20 mouse cellular contexts compared by ENCODE assay signal in genomic region chr14:118710945-118711344, GRCm38 (mm10). TPM values are rescaled to one million over a fixed set of nuclear protein-coding genes. Genes with fewer than 3 reads are reported as not detected.
DNase-seq lines count a peak whose midpoint lies in the region; TF ChIP-seq lines count a peak whose summit lies in the region.
"Had no signal": no experiment of that assay in that cellular context is flagged by ENCODE, and none has a peak within 500 bp of the region (broad histone marks: within the 10 kb centered on the region; RNA-seq: fewer than 3 reads in every experiment).

No protein-coding gene starts in this region.

- DNase-seq in gastrocnemius, adult 2 months: no peak
- DNase-seq in gastrocnemius, postnatal 25 days: no peak
- peak; percentile 92 for DNase-seq in liver, adult 2 months (ENCODE audit: extremely low read depth, low read depth, low spot score)
- no peak for DNase-seq in liver
- DNase-seq in ES-E14 (ENCODE audit: low read depth, low spot score): no peak
- no peak for DNase-seq in embryo, embryonic 11 days
- DNase-seq in thymus, adult 2 months: no peak
- DNase-seq: adrenal gland, adult 8-10 months; B cell, adult 2 months; cerebellum, adult 11-12 months; cerebellum, adult 9-10 months; cerebellum, postnatal 25 days; forebrain, postnatal 0 days; gastrocnemius, postnatal 36 days; heart, adult 11 months; heart, postnatal 10 days; heart, postnatal 4 days had no signal

- H3K79me2 ChIP-seq in liver, adult 2 months (ENCODE audit: control insufficient read depth, insufficient read depth, low read length): no peaks in the 10 kb centered on the region

- no peak for TF ChIP-seq CTCF in gastrocnemius, adult 2 months (IDR thresholded peaks at IDR 0.05)
- no peak for TF ChIP-seq CTCF in liver, adult 2 months (IDR thresholded peaks at IDR 0.05; ENCODE audit: low read depth, low read length)
- TF ChIP-seq CTCF in thymus, adult 2 months (IDR thresholded peaks at IDR 0.05; ENCODE audit: borderline replicate concordance, control insufficient read depth, extremely low read depth, insufficient read depth, low read length, poor library complexity): no peak

- H3K36me3 ChIP-seq in liver, adult 2 months (ENCODE audit: control insufficient read depth, insufficient read depth, low read length): no peaks in the 10 kb centered on the region
- H3K36me3 ChIP-seq in ES-E14 (ENCODE audit: control insufficient read depth, insufficient read depth, low read length, poor library complexity, severe bottlenecking): no peaks in the 10 kb centered on the region
- H3K36me3 ChIP-seq in thymus, adult 2 months (ENCODE audit: control insufficient read depth, insufficient read depth, low read length): no peaks in the 10 kb centered on the region
- H3K36me3 ChIP-seq: embryonic facial prominence, embryonic 13.5 days; hindbrain, embryonic 12.5 days had no signal

- no peaks in the 10 kb centered on the region for H3K9me3 ChIP-seq in ES-E14 (ENCODE audit: control insufficient read depth, insufficient read depth, low read depth, low read length)
- H3K9me3 ChIP-seq: embryonic facial prominence, embryonic 13.5 days; forebrain, embryonic 13.5 days; hindbrain, embryonic 12.5 days had no signal

- H3K27me3 ChIP-seq in liver, adult 2 months (ENCODE audit: control insufficient read depth, insufficient read depth, low read length): no peaks in the 10 kb centered on the region
- H3K27me3 ChIP-seq in thymus, adult 2 months (ENCODE audit: control insufficient read depth, insufficient read depth, low read length): no peaks in the 10 kb centered on the region

- peak overlapping the region; percentile 96 for H3K27ac ChIP-seq in gastrocnemius, adult 2 months
- H3K27ac ChIP-seq in liver, adult 2 months (replicated peaks; ENCODE audit: insufficient read depth, low read depth, low read length): no peak overlapping the region
- 0 out of 2 replicates have a peak overlapping the region, but pooled peaks have one; percentile 41 for H3K27ac ChIP-seq in ES-E14 (ENCODE audit: insufficient read depth, low read depth, low read length, poor library complexity, severe bottlenecking)
- H3K27ac ChIP-seq in thymus, adult 2 months (ENCODE audit: control insufficient read depth, insufficient read depth, low read length): no peak overlapping the region
- H3K27ac ChIP-seq: embryonic facial prominence, embryonic 13.5 days; forebrain, embryonic 13.5 days; hindbrain, embryonic 12.5 days had no signal

- H3K4me3 ChIP-seq in gastrocnemius, adult 2 months: no peak overlapping the region
- no peak overlapping the region for H3K4me3 ChIP-seq in liver, adult 2 months (ENCODE audit: insufficient read depth, low read depth, low read length)
- no peak overlapping the region for H3K4me3 ChIP-seq in ES-E14 (ENCODE audit: insufficient read depth in 1 of 2, low read depth in 1 of 2, low read length in 2 of 2, poor library complexity in 1 of 2, severe bottlenecking in 1 of 2)
- H3K4me3 ChIP-seq in thymus, adult 2 months (ENCODE audit: control insufficient read depth, insufficient read depth, low read length): no peak overlapping the region
- H3K4me3 ChIP-seq: embryonic facial prominence, embryonic 13.5 days; forebrain, embryonic 13.5 days; hindbrain, embryonic 12.5 days had no signal

- in situ Hi-C loops in ES-E14 (cut with MboI; ENCODE audit: low sequenced_read_pairs in 2 of 2, unreplicated experiment in 2 of 2): no loop called here

- H3K4me1 ChIP-seq in liver, adult 2 months (ENCODE audit: control insufficient read depth, insufficient read depth, low read length): peaks cover 21% of the 10 kb centered on the region
- H3K4me1 ChIP-seq in ES-E14 (ENCODE audit: control insufficient read depth in 2 of 2, insufficient read depth in 2 of 2, low read length in 2 of 2, poor library complexity in 1 of 2): peaks cover 11 to 21% of the 10 kb centered on the region in 2 experiments
- peaks cover 6% of the 10 kb centered on the region for H3K4me1 ChIP-seq in thymus, adult 2 months (replicated peaks; ENCODE audit: control insufficient read depth, insufficient read depth, low read length)

- H3K9ac ChIP-seq in liver, adult 2 months (ENCODE audit: low read depth, low read length): no peak overlapping the region
- no peak overlapping the region for H3K9ac ChIP-seq in ES-E14 (ENCODE audit: insufficient read depth, low read depth, low read length, poor library complexity, severe bottlenecking)
- H3K9ac ChIP-seq: embryonic facial prominence, embryonic 13.5 days; forebrain, embryonic 13.5 days; forebrain, postnatal 0 days; hindbrain, embryonic 12.5 days had no signal

- intact Hi-C loops in gastrocnemius, adult 2 months (cut with DNase I): no loop called here

- TF ChIP-seq POLR2A in liver, adult 2 months (IDR thresholded peaks at IDR 0.05; ENCODE audit: extremely low read depth, insufficient read depth, low read length): no peak
- TF ChIP-seq POLR2A in thymus, adult 2 months (IDR thresholded peaks at IDR 0.05; ENCODE audit: control insufficient read depth, extremely low read depth, insufficient read depth, low read length, poor library complexity): no peak

TF ChIP-seq in ES-E14, 5 proteins besides CTCF, POLR2A, EP300 and RAD21:
- TF ChIP-seq ZC3H11A (IDR thresholded peaks at IDR 0.05; ENCODE audit: borderline replicate concordance, low read depth, low read length): no peak

RNA-seq across cellular contexts. Expression of gene Abcc4, which starts 4.9 kb away (rescaled TPM):
- total RNA-seq in gastrocnemius, adult 2 months (2021): 10 to 100 TPM; 10.1 to 12.2 TPM
- total RNA-seq in gastrocnemius, postnatal 25 days (2021): 10 to 100 TPM in 1 of 2 experiments, 1 to 10 TPM in 1; 9.0 to 10.7 TPM
- total RNA-seq in liver, adult 2 months (2014; rRNA removed): 3.0 and 5.2 TPM in 2 replicates
- 0.89 and 1.5 TPM in 2 replicates for polyA plus RNA-seq in liver, adult 2 months (2012; rRNA removed)
- 36.5 and 110 TPM in 2 replicates for total RNA-seq in ES-E14 (2012; rRNA removed)
- polyA plus RNA-seq in thymus, adult 2 months (2012; rRNA removed): 5.5 and 5.8 TPM in 2 replicates

Comparison
In these comparisons a context has a peak if more than half of its experiments do, and no peak if none do; other contexts are left out.
1. H3K27ac ChIP-seq: peak in gastrocnemius, adult 2 months (single experiment) and ES-E14 (single experiment); none in liver, adult 2 months (single experiment) and thymus, adult 2 months (single experiment).